Mouse (Mus musculus): Measurements from ENCODE around the gene AU040320.

GRCm38 (mm10) chr4:126823917-126824316, 70.6 kb downstream of the AU040320 start:
- TF ChIP-seq POLR2A (IDR thresholded peaks at IDR 0.05; ENCODE audit: low read depth, low read length) (no peak), CTCF (conservative IDR thresholded peaks at IDR 0.05; ENCODE audit: insufficient read depth, insufficient read length, low read depth, low read length) (no peak)
